Mouse (Mus musculus): Measurements from ENCODE around the gene Fam83e.

The Fam83e gene

DNA sequence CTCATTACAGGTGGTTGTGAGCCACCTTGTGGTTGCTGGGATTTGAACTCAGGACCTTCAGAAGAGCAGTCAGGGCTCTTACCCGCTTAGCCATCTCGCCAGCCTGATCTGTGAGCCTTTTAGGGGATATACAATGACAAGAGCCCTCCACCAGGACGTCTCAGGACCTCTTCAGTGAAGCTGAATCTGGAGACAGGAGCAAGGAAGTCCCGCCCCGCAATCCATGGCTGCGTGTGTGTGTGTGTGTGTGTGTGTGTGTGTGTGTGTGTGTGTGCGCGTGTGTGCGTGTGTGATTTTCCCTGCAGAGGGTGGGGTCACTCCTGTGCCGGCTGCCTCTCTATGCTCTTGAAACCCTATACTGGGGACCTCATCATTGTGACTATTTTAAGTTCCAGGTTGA, 18.8 kb downstream of the Fam83e start:
- no peak for DNase-seq (ENCODE audit: low spot score)

DNA sequence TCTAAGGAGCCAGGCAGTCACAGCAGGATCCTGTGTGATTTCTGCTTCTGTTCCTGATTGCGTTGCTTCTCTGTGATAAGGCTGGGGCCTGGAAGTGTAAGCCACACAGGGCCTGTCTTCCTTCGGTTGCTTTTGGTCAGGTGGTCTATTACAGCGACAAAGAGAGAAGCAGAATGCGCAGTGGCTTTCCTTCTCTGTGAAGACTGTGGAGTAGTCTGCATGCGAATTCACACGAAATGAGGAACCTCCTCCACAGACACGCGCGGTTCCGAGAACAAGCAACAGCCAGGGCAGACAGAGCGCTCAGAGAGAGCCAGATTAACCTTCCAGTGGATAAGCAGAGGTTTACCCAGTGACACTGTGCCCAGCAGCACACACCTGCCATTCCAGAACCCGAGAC, 20.3 kb downstream of the Fam83e start:
- no peak for DNase-seq (ENCODE audit: low spot score)

DNA sequence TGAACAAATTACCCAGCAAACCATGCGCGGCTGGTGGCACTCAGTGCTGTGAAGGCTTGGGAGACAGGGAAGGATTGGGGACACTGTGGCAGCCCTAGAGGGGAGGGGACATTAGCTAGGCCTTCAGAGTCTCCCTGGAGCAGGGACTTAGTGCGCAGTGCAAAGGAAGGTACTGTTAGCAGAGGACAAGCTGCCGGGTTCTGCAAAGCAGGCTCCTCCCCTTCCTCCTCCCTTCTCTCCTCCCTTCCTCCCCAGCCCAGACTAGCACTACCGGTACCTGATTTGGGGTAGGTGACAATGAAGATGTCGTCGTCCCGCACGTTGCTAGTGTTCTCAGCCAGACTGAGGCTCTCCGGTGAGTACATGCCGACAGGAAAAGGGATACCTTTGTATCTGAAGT, 20.8 kb downstream of the Fam83e start:
- no peak for DNase-seq (ENCODE audit: low spot score)

GRCm38 (mm10) chr7:45742338-45742737, 21.3 kb downstream of the Fam83e start:
- no peak for DNase-seq (ENCODE audit: low spot score)

- no peak for DNase-seq (ENCODE audit: low spot score)
Measured at GRCm38 (mm10) chr7:45744387-45744786, 23.4 kb downstream of the Fam83e start.

- DNase-seq (ENCODE audit: low spot score) = no peak
Measured at GRCm38 (mm10) chr7:45746518-45746917, 25.5 kb downstream of the Fam83e start.

DNA sequence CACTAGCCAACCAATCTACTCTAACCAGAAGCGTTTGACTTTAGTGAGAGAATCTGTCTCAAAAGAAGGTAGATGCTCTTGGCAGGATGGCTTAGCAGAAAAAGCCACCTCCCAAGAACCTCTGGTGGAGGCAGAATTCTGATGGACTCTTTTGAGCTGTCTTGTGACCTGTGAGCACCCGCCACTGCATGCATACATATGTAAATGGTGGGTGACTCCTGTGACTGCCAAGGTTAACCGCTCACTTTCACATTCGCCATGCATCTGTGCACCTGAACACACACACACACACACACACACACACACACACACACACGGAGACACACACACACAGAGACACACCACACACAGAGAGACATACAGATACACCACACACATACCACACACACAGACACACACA, 26.4 kb downstream of the Fam83e start:
- DNase-seq (ENCODE audit: low spot score) = no peak

DNA sequence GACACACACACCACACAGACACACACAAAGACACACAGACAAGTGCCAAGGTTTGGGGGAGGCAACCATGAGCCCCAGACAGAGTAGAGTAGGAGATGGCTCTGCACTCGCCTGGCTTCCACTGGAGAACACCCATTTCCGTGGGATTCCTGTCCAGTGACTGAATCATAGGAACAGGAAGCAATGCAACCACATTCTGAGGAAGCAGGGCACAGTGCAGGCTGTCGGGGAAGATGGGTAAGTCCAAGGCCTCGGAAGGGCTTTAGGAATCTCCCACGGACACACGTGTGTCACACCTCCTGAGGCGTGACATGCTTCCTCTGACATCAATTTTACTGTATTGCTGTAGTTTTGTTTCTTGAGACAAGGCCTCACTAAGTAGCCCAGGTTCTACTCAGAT, 27.1 kb downstream of the Fam83e start:
- DNase-seq (ENCODE audit: low spot score) = no peak

DNA sequence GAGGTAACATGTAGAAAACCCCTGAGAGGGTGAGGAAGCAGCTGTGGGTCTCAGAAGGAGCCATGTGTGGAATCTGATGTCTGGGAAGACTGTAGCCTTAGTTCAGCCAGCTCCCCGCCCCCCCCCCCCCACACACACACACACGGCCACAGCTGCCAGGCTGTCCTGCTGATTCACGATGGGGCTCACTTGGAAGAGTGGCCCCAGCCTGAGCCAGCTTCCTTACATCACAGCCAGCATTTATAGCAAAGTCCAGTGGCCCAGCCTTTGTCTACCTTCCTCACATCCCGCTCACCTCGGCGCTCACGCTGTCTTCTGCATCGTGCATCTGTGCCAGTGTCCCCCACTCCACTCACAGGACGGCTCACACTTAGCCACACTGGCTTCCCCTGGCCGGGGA, 28.4 kb downstream of the Fam83e start:
- no peak for DNase-seq (ENCODE audit: low spot score)

- no peak for DNase-seq (ENCODE audit: low spot score)
Measured at GRCm38 (mm10) chr7:45750162-45750561, 29.1 kb downstream of the Fam83e start.

GRCm38 (mm10) chr7:45755703-45756102, 34.7 kb downstream of the Fam83e start:
- DNase-seq (ENCODE audit: low spot score) = no peak

DNA sequence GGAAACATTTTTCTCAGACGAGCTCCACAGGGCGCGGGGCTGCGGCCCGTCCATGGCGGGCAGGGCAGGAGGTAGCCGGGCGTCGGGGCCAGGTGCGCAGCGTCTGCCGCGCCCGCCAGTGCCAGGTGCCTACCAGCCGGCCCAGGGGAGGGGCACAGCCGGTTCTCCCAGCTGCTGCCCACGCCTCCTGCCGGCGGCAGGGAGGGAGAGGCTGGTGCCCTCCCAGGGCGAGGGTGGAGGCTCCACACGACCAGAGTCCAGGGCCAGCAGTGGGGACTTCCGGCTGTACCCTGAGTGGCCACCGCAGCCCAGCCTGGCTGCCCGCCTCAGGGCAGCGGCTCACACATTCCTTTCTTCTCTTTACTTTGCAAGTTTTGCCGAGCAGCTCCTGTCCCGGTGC, 38.4 kb downstream of the Fam83e start:
- no peak for DNase-seq (ENCODE audit: low spot score)

DNA sequence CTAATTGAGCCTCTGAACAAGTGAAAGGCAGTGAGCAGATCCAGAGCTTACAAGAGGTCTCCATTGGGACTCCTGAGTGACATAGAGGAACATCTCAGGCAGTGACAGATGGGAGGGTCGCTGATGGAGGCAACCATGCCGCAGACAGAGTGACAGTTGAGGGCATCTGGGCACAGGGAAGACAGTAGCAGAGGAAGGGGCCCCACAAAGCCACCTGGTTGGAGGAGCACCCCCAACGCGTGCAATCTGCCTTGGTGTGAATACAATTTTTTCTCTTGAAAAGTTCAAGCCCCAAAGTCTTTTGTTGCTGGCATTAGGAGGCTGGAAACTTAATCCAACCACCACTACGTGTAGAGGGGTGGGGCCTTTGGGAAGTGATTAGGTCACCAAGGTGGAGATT, 39.1 kb downstream of the Fam83e start:
- no peak for DNase-seq (ENCODE audit: low spot score)

DNA sequence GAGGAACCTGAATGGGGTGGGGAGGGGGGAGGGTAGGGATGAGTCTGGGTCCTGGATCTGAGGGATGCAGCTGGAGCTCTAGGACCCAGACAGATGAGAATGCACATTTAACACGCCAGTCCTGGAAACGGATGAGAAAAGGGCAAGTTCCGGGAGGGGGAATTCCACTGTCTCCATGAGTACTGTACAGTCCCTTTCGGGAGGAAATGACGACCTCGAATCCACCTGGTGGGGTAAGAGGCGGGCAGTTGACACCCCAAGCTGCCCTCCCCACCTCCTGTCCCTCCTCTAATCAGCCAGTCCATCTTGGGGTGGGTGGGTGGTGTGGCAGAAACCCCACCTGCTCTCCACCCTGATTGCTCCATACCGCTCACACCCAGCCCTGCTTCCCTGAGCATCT, 45.0 kb downstream of the Fam83e start:
- no peak for DNase-seq (ENCODE audit: low spot score)

DNA sequence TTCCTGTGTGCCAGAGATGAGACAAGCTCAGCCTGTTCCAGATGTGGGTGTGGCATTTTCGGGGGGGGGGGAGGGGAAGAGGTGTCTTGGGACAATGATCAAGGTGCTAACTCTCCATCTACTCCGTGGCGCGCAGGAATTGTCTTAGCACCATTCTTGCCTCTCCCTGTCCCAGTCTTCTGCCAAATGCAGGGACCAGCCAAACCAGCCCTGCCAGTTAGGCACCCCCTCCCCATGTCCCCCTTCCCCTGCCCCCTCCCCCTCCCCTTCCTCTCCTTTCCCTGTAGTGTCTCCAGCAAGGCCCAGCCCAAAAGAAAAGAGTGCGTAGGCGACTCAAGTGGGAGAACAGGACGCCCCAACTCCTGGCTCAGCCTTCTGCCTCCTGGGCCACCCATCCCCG, 45.8 kb downstream of the Fam83e start:
- no peak for DNase-seq (ENCODE audit: low spot score)

GRCm38 (mm10) chr7:45767500-45767899, 46.5 kb downstream of the Fam83e start:
- DNase-seq (ENCODE audit: low spot score) = no peak

DNA sequence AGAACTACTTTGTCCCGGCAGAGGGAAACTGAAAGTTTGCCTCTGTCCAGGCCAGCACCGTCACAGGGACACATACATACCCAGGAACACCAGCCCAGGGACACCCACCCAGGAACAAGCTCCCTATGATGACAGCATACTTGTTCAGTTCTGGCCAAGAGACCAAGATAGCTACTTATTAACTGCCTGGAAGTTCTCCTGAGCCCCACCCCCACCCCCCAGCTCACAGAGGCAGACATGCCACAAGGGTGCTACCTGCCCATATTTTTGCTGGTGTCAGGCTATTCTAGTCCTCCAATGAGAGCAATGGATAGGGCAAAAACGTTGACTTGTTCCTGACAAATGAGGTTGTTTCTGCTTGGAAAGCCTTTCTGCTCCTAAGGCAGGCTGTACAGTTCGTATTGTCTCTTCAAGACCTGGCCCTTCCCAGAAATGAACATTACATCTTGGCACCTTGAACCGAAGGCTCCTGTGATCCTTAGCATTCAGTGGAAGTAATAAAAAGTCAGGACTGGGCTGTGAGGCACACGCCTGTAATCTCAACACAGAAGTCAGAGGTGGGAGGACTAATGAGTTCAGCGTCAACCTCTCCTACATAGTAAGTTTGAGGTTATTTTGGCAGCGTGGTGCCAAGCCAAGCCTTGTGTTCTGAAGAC, 49.5 kb downstream of the Fam83e start:
- DNase-seq (ENCODE audit: low spot score) = no peak

DNA sequence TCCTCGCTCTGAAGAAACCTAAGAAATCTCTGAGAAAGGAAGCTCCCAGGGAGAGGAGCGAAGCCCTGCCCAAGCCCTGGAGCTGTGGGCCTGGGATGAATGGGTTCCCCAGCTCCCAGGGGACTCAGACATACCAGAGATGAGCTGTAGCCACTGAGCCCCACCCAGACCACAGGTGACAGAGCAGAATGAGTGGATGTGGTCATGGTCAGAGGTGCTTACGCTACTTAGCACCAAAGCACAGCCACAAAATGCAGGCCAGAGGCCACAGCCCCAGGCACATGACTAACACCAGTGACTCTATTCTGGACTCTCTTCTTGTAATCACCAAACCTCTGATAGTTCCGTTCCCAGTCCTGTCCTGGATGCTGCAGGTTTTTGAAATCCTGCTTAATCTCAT, 50.1 kb downstream of the Fam83e start:
- DNase-seq (ENCODE audit: low spot score) = no peak

- DNase-seq (ENCODE audit: low spot score) = no peak
Measured at GRCm38 (mm10) chr7:45775237-45775636, 54.2 kb downstream of the Fam83e start.

Data from c-Kit-positive CD71-positive TER-119-positive erythroid progenitor cells, embryonic 14.5 days (primary cell).